Mouse (Mus musculus) frontal cortex, adult (tissue): ENCODE measurements at regions not wholly inside any gene's neighbourhood (a gene's known extent, or its start where the extent isn't known, plus 50 kb on each side); places are given as distances from the start of the nearest gene placed in this dataset.
A peak's percentile ranks its signal among the peaks of the same experiment; 100 is the strongest.

Experiments used
- ATAC-seq: cut with Nextera tagmentation; 2 replicates; pipeline ENCODE4 v1.9.2; 2017; ENCODE audit warnings: mild to moderate bottlenecking, moderate library complexity, mixed read lengths; ENCODE audit not compliant: low TSS enrichment

GRCm38 (mm10) chr3:43339101-43339500 lies 1596.7 kb downstream of the D3Ertd751e start:
- ATAC-seq: no peak

GRCm38 (mm10) chr3:43342928-43343327 lies 1600.5 kb downstream of the D3Ertd751e start:
- 0 out of 2 replicates have a peak, but pooled peaks have one; percentile 41 for ATAC-seq

GRCm38 (mm10) chr3:43352829-43353228 lies 1610.4 kb downstream of the D3Ertd751e start:
- no peak for ATAC-seq

- ATAC-seq: no peak
Observed at GRCm38 (mm10) chr3:43358511-43358910, 1616.1 kb downstream of the D3Ertd751e start.

GRCm38 (mm10) chr3:43399893-43400292 lies 1657.5 kb downstream of the D3Ertd751e start:
- no peak for ATAC-seq

GRCm38 (mm10) chr3:43424886-43425285 lies 1682.5 kb downstream of the D3Ertd751e start:
- no peak for ATAC-seq

- ATAC-seq: no peak
Observed at GRCm38 (mm10) chr3:43426672-43427071, 1684.3 kb downstream of the D3Ertd751e start.

- ATAC-seq: no peak
Observed at GRCm38 (mm10) chr3:43461541-43462109, 1719.2 kb downstream of the D3Ertd751e start.
